Mouse (Mus musculus) CD8-positive naive resting alpha-beta T cell, adult 2 months (primary cell): Measurements from ENCODE around the gene Rpl4.
"Not testable (repeated sequence)": the region's sequence is repeated elsewhere in the genome, so short reads cannot be mapped to it uniquely, and the experiment has no call there.

Experiments used
- DNase-seq, 2 experiments: peaks; one replicate each; pipeline ENCODE4 v3.0.0; 2022; ENCODE audit warnings: low read depth in 2 of 2, low spot score in 2 of 2

Gene Rpl4

GRCm38 (mm10) chr9:64172816-64173665 lies at the start of gene Rpl4, which contains the start of gene Zwilch:
TSS of gene Rpl4 (plus strand) at chr9:64173375.
TSS of gene Zwilch (minus strand) at chr9:64173104.
- DNase-seq = peak; percentile 80 to 86

GRCm38 (mm10) chr9:64124846-64125245 lies 48.3 kb upstream of the Rpl4 start:
- DNase-seq = not testable (repeated sequence)

- no peak for DNase-seq
These were observed 47.9 kb upstream of the Rpl4 start for GRCm38 (mm10) chr9:64125307-64125706.

GRCm38 (mm10) chr9:64126121-64126520 lies 47.1 kb upstream of the Rpl4 start:
- DNase-seq = no peak

- no peak for DNase-seq
These were observed 41.6 kb upstream of the Rpl4 start for GRCm38 (mm10) chr9:64131623-64132022.

GRCm38 (mm10) chr9:64138896-64139295 lies 34.3 kb upstream of the Rpl4 start:
- DNase-seq = peak; percentile 54 to 64

- no peak for DNase-seq
These were observed 33.3 kb upstream of the Rpl4 start for GRCm38 (mm10) chr9:64139879-64140278.

GRCm38 (mm10) chr9:64156641-64157040 lies 16.5 kb upstream of the Rpl4 start:
- no peak for DNase-seq

GRCm38 (mm10) chr9:64160471-64160870 lies 12.7 kb upstream of the Rpl4 start:
- DNase-seq = no peak

GRCm38 (mm10) chr9:64169967-64170366 lies 3.2 kb upstream of the Rpl4 start:
- not testable (repeated sequence) for DNase-seq

- DNase-seq = no peak
These were observed 895 bp upstream of the Rpl4 start for GRCm38 (mm10) chr9:64172145-64172815.

GRCm38 (mm10) chr9:64173666-64174220 lies 568 bp downstream of the Rpl4 start:
- DNase-seq = no peak

- DNase-seq = no peak
These were observed 1.2 kb downstream of the Rpl4 start for GRCm38 (mm10) chr9:64174341-64174740.

- DNase-seq = no peak
These were observed 1.6 kb downstream of the Rpl4 start for GRCm38 (mm10) chr9:64174766-64175165.

GRCm38 (mm10) chr9:64175378-64175777 lies 2.2 kb downstream of the Rpl4 start:
- DNase-seq = no peak

- peak in 1 of 2 experiments; percentile 8 for DNase-seq
These were observed 5.4 kb downstream of the Rpl4 start for GRCm38 (mm10) chr9:64178610-64178973.

GRCm38 (mm10) chr9:64178974-64179646 lies 5.9 kb downstream of the Rpl4 start, which contains the start of gene Snapc5:
TSS of gene Snapc5 (plus strand) at chr9:64179274.
- DNase-seq = peak; percentile 86 to 87

- not testable (repeated sequence) for DNase-seq
These were observed 10.1 kb downstream of the Rpl4 start for GRCm38 (mm10) chr9:64183295-64183694.

GRCm38 (mm10) chr9:64184166-64184840 lies 11.1 kb downstream of the Rpl4 start:
- no peak for DNase-seq

GRCm38 (mm10) chr9:64193879-64194278 lies 20.7 kb downstream of the Rpl4 start:
- DNase-seq = no peak

GRCm38 (mm10) chr9:64195554-64195953 lies 22.4 kb downstream of the Rpl4 start:
- DNase-seq = no peak
